Mouse (Mus musculus) cerebellum, adult 11 months (tissue): ENCODE results near the gene Cyp17a1.

ENCODE experiments used
- DNase-seq: peaks from one replicate; pipeline ENCODE4 v3.0.0; 2022

Cyp17a1 gene

DNA sequence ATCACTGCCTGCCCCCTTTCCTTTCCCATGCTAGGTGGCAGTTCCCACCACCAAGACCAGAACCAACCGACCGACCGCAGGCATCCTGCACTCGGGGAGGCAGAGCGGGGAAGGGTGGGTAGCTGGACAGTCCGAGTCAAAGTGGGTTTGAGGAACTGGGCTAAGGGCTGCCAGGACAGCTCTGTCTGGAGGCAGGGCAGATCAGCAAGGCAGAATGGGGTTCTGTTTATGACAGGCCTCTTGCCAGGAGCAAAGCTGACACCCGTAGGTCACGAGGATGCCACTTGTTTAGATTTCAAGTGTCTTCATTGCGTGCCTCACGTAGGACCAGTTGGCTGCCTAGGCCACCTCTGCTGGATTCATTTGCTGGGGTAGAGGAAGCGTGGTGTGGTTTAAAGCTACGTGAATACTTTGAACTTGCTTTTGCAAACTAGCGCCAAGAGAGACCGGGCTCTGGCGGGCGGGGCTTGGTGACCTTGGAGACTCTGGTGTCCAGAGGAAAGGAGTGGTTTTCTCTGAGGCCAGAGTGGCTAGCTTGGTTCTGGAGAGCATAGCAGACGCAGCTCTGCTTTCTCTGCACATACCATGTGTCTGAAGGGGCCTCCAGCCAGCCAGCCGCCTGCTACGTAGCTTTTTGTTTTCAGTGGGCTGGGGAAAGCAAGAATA lies 31.4 kb downstream of the Cyp17a1 start:
- DNase-seq: no peak

GRCm38 (mm10) chr19:46640780-46641179 lies 32.2 kb downstream of the Cyp17a1 start:
- DNase-seq: no peak

- no peak for DNase-seq
These were observed 33.5 kb downstream of the Cyp17a1 start for GRCm38 (mm10) chr19:46639496-46639895.

- DNase-seq: no peak
These were observed 33.9 kb downstream of the Cyp17a1 start for GRCm38 (mm10) chr19:46639053-46639452.

- DNase-seq: no peak
These were observed 35.4 kb downstream of the Cyp17a1 start for GRCm38 (mm10) chr19:46637598-46637997.

DNA sequence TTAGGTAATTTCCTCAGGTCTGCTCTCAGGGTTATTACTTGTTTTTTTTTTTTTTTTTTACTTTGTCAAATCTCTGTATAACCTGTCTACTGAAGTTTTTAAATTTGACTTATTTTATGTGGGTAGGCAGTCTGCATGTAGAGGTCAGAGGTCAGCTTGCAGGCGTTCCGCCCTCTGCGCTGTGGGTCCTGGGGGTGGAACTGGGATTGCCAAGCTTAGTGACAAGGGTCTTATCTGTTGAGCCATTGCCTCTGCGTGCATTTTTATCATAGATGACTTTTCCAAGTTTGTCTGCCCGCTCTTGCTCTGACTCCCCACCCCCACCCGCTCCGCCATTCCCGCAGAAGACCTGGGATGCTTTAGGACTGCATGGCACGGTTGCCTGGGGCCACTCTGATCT lies 37.2 kb downstream of the Cyp17a1 start:
- DNase-seq: no peak

DNA sequence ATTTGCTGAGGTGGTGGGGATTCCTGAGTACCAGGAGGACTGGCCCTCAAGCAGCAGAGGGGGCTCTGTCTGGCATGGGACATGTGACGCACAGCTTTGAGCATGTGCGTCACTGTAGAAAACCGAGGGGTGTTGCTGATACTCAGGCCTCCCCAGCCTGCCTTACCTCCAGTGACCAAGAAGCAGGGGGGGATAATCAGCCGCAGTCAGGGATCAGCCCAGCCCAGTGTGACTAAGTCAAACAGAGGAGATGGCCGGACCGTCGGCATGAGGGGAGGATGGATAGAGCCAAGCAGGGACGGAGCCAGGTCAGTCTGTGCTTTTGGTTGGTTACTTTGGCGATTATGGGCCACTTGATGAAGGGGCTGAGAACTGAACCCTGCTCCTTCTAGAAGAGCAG lies 41.3 kb downstream of the Cyp17a1 start:
- DNase-seq: no peak

DNA sequence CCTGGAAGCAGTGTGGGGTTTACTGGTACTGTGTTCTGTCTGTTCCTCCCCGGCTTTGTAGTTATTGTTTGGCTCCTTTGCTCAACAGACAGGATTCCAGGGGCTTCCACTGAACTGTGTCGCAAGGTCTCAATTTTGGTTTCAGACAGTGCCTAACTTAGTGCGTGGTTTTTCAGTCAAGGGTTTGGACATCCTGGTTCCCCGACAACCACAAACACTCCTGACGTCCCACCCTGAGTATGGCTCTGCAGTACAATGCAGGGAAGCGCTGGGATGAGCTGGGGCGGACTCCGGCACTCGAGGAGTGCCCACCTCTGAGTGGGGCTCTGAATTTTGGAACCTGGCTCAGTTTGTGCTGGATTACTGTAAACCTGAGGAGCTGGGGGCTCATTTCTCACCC lies 43.2 kb downstream of the Cyp17a1 start:
- DNase-seq: no peak

- no peak for DNase-seq
These were observed 44.6 kb downstream of the Cyp17a1 start for GRCm38 (mm10) chr19:46628403-46628802.

DNA sequence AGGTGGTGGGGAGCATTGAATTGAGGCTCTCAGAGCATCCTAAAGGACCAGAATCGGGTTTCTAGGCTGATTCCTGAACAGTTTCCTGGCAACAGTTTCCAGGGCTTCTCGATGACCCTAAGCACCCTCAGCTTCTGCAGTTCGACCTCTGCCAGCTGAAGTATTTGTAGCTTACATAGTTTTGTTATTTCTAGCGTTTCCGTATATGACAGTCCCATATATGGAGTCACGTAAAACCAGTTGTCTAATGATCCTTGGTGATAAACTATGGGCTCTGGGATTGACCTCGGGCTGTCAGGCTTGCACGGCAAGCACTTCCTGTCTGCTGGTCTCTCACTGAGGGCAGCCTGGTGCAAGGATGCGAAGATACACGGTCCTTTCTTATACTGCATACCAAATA lies 47.5 kb downstream of the Cyp17a1 start:
- no peak for DNase-seq

DNA sequence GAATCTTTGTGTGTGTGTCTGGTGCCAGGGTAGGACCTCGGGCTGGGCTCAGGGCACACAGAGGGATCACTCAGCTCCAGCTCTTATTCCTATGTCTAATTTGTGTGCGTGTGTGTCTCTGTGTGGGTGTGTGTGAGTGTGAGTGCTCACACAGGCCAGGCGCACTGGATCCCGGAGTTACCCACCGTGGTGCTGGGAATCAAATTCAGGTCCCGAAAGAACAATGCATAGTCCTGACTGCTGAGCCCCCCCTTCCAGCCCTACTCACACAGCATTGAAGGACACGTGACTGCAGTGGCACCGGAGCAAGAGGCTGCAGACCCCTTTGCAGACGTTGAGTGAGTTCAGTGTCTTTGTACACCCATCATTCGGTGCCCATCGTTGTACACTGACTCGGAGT lies 48.0 kb downstream of the Cyp17a1 start:
- DNase-seq: no peak

GRCm38 (mm10) chr19:46623790-46624772 lies 48.9 kb downstream of the Cyp17a1 start:
- DNase-seq: no peak

DNA sequence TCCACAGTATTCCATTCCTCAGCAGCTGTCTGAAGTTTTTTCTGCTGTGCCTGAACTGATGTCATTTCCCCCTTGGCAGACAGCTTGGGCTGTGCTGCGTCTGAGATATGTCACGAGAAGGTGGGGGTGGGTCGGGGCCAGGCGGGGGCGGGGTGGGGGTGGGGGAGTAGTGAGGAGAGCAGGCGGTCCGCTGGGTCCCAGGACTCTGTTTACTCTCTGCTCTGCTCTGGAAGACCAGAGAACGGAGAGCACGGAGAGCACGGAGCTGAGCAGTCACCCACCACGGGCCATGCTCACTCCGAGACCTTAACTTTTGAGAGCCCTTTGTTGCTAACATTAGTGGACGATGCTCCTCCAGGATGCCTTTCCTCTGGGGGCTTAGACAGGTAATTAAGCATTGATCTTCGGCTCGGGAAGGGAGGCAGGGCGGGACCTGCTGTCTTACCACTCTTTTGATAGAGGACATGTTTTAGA lies 49.7 kb downstream of the Cyp17a1 start:
- no peak for DNase-seq

DNA sequence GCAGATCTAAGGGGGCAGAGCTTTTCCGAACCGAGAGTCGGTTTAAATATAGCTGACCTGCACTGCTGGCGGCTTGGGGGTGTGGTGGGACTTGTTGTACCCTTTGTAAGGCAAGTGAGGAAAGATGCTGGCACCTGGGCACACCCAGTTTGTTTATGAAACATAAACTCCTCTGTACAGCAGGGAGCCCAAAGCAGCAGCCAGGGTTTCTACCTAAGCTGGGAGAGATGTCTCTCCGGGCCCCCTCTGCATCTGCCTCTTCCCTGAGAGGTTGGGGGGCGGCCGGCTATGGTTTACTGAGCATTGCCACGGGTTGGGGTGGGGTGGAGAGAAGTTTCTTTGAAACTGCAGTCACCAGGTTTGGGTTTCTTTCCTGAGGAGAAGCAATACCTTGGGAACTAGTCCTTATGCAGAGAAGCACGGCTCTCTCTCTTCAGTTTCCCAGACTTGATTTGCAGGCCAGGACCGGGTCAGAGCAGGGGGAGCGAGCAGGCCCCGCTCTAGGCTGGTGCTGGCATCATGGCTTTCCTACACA lies 50.2 kb downstream of the Cyp17a1 start:
- no peak for DNase-seq

GRCm38 (mm10) chr19:46621236-46622183 lies 51.5 kb downstream of the Cyp17a1 start:
- DNase-seq: no peak

- no peak for DNase-seq
These were observed 52.8 kb downstream of the Cyp17a1 start for GRCm38 (mm10) chr19:46620016-46620808.

- DNase-seq: no peak
These were observed 53.5 kb downstream of the Cyp17a1 start for GRCm38 (mm10) chr19:46619518-46619917.

GRCm38 (mm10) chr19:46619001-46619400 lies 54.0 kb downstream of the Cyp17a1 start:
- DNase-seq: no peak

GRCm38 (mm10) chr19:46618322-46618721 lies 54.6 kb downstream of the Cyp17a1 start:
- DNase-seq: no peak

DNA sequence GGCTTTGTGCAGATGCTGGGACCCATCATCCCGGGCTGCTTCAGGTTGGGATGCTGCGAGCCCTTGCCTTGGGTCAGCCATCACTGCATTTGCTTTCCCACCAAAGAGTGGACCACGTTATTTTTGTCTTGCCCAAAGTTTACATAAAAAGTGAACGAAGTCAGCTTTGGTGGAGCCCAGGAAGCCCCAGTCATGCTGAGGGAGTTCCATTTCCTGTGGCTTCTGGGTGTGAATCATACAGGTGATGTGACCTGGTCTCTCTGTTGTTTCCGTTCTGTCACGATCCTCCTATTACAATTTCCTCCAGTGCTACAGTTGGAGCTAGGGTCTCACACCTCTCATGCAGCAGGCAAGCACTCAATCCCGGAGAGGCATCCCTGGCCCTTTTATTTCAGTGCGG lies 55.6 kb downstream of the Cyp17a1 start:
- no peak for DNase-seq
